Mouse (Mus musculus): ENCODE data around the gene Fyb.

- TF ChIP-seq CHD2 (IDR thresholded peaks at IDR 0.05; ENCODE audit: low read depth, low read length) (no peak), MAFK (IDR thresholded peaks at IDR 0.05; ENCODE audit: insufficient read depth, low read depth, low read length) (no peak), HCFC1 (IDR thresholded peaks at IDR 0.05; ENCODE audit: borderline replicate concordance, insufficient read depth, low read length) (no peak), ZC3H11A (IDR thresholded peaks at IDR 0.05; ENCODE audit: borderline replicate concordance, low read depth, low read length) (no peak), ZNF384 (IDR thresholded peaks at IDR 0.05; ENCODE audit: low read depth, low read length) (no peak)
These were observed 146.3 kb downstream of the Fyb start for GRCm38 (mm10) chr15:6668793-6669437.
